Mouse (Mus musculus) heart, adult 9 months (tissue): ENCODE measurements around the gene Trdmt1.
"Not testable (repeated sequence)": the region's sequence is repeated elsewhere in the genome, so short reads cannot be mapped to it uniquely, and the experiment has no call there.

Experiments used
- DNase-seq, 2 experiments: peaks; one replicate each; pipeline ENCODE4 v3.0.0; 2022; ENCODE audit warnings: low spot score in 2 of 2

Gene Trdmt1

DNA sequence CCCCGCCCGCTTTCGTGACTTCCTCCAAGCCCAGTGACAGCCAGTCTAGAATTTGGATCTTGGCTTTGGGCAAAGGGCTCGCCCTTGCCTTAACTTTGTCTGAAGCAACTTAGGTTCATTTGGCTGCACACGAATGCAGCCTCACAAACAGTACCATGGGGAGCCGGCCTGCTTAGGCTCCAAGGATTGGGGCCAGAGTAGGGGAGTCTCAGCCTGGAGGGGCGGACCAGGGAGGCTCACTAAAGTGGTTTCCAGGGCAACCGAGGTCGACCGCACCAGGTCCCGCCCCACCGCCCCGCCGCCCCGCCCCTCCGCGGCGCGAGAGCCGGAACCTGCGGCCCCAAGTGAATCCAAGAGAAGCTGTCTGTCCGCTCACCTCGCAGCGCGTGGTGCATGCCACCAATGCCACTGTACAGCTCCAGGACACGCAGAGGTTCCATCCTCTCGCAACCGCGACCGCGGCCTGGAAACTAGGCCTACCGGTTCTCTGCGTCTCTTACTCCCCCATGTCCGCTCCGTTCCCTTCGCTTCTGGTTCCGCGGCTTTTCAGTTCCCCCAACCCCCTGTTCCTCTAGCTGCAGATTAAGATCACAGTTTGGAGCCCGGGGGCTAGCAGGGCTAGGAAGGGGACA is at the start of gene Trdmt1:
Gene Trdmt1, minus strand, starts transcription at position 476 of the 632 bp plus-strand sequence.
- peak; percentile 86 to 90 for DNase-seq

GRCm38 (mm10) chr2:13593328-13593727 is 48.9 kb upstream of the Trdmt1 start:
- DNase-seq, result no peak

DNA sequence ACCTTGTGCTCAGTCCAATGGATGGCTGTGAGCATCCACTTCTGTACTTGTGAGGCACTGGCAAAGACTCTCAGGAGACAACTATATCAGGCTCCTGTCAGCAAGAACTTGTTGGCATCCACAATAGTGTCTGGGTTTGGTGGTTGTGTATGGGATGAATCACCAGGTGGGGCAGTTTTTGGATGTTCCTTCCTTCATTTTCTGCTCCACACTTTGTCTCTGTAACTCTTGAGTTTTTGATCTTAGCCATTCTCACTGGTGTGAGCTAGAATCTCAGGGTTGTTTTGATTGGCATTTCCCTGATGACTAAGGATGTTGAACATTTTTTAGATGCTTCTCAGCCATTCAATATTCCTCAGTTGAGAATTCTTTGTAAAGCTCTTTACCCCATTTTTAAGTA is 39.3 kb upstream of the Trdmt1 start:
- not testable (repeated sequence) for DNase-seq

- no peak for DNase-seq
These were observed 37.7 kb upstream of the Trdmt1 start for GRCm38 (mm10) chr2:13582184-13582583.

- no peak for DNase-seq
These were observed 35.5 kb upstream of the Trdmt1 start for GRCm38 (mm10) chr2:13579991-13580390.

DNA sequence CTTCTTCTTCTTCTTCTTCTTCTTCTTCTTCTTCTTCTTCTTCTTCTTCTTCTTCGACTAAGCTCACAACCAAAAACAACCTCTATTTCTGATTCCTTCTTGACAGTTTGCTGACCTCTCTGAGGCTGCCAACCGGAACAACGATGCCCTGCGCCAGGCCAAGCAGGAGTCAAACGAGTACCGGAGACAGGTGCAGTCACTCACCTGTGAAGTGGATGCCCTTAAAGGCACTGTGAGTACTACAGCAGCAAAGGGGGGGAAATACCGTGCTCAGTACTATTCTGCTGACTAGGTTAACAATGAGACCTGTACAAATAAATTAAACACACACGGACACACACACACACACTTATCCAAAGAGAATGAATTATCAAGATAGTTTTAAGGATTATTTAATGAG is 34.8 kb upstream of the Trdmt1 start:
- no peak for DNase-seq

- DNase-seq, result peak; percentile 26 to 30
These were observed 34.1 kb upstream of the Trdmt1 start for GRCm38 (mm10) chr2:13578473-13579152.

- DNase-seq, result no peak
These were observed 32.9 kb upstream of the Trdmt1 start for GRCm38 (mm10) chr2:13577399-13577798.

DNA sequence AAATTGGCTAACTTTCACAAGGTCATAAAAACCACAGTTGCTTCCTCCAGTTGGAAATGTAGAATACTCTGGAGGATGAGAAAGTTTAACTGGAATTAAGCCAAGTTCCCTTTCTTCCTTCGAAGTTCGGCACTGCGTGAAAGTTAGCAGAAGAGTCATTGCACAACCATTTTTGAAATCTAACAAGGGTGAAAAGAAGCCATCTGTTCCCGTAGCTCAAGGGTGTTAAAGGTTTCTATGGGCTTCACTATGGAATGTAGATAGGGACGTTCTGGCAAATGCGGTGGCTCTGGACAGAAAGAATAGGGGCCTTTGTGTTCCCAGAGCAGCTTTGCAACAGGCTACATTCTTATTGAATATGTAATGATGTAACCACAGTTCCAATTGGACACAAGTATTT is 31.5 kb upstream of the Trdmt1 start:
- peak in 1 of 2 experiments; percentile 30 for DNase-seq

DNA sequence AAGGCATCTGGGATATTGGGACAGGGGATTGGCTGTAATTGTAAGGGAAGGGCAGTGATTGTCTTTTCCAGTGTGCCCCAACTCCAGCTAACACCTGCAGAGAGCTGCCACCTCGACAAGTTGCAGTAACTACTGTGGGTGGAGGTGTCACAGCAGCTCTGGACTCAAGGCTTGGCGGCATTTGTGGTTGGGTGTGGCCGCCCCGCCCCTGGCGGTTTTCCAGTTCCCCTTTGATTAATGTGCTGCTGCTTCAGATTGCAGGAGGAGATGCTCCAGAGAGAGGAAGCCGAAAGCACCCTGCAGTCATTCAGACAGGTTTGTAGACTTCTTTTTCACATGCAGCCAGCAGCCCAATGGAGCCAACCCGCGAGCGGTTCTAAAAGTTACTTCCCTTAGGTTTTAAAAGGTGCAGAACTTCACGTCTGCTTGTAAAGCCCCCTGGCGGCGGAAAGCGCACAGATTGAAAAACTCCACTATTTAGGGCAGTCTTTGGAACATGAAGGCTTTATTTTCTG is 30.9 kb upstream of the Trdmt1 start:
- peak; percentile 70 to 85 for DNase-seq

- peak; percentile 54 to 62 for DNase-seq
These were observed 30.3 kb upstream of the Trdmt1 start for GRCm38 (mm10) chr2:13574801-13575150.

DNA sequence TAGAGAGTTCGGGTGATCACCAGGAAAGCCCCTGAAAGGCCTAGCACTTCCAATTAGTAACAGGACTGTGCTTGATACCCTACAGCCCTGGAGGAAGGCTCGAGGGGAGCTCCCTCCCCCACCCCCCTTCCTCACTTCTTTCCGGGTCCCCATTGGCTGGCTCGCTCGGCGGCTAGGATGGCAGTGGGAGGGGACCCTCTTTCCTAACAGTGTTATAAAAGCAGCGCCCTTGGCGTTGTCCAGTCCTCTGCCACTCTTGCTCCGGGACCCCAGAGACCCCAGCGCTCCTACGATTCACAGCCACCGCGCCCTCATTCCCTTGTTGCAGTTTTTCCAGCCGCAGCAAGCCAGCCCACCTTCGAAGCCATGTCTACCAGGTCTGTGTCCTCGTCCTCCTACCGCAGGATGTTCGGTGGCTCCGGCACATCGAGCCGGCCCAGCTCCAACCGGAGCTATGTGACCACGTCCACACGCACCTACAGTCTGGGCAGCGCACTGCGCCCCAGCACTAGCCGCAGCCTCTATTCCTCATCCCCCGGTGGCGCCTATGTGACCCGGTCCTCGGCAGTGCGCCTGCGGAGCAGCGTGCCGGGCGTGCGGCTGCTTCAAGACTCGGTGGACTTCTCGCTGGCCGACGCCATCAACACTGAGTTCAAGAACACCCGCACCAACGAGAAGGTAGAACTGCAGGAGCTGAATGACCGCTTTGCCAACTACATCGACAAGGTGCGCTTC is 29.8 kb upstream of the Trdmt1 start:
- peak; percentile 89 to 93 for DNase-seq

- peak; percentile 92 to 93 for DNase-seq
These were observed 29.1 kb upstream of the Trdmt1 start, which contains the start of gene Vim for GRCm38 (mm10) chr2:13573408-13574065. Vim (plus strand) TSS chr2:13573927.

GRCm38 (mm10) chr2:13572647-13573407 is 28.4 kb upstream of the Trdmt1 start:
- no peak for DNase-seq

- DNase-seq, result peak in 1 of 2 experiments; percentile 17
These were observed 27.7 kb upstream of the Trdmt1 start for GRCm38 (mm10) chr2:13572101-13572553.

DNA sequence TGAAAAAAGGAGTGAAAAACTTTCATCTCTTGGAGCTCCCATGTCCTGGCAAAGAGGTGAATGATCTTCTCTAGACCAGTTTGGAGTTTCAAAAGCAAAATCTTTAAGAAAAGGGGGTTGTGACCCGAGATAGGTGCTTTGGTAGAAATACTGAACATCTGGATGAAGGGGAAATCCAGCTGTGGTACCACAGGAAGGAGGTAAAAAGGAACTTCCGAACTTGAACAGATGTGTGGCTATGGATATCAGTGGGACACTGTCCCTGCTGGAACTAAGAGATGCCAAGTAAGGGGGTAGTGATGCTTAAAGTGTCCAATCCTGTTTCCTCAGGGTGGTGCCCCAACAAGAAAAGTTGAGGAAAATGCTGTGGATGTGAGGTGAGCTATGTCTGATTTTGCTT is 25.7 kb upstream of the Trdmt1 start:
- DNase-seq, result no peak

DNA sequence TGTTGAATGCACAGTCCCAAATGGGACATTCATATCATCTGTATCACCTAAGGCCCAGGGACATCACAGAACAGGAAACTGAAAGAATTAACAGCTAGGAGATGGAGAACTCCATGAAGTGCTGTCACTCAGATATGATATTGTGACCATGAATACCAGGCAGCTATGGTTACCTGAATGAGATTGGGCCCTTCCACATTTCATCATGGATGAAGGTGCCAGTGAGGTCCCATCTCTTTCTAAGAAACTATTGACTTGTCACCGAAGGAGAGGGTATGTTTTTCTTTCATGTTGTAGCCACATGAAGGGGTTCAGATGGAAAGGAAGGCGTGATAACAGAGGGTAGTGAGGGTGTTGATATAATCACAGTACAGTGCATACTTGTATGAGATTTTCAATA is 15.9 kb upstream of the Trdmt1 start:
- no peak for DNase-seq

DNA sequence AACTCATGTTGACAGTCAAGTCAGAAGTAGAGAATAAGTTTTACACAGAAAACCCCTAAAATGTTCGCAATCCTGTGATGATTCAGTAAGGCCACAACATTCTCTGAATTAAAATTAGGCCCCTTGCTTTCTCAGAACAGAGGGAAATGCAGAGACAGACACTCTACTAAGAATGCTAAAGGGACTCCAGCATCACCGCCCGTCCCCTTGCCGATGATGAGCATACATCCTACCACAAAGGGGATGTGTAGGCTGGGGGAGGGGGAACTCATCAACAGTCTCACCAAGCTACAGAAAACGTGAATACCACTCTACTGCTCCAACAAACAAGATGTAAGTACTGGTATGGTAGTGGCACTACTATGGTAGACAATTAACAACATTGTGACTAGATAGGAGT is 15.3 kb upstream of the Trdmt1 start:
- no peak for DNase-seq

DNA sequence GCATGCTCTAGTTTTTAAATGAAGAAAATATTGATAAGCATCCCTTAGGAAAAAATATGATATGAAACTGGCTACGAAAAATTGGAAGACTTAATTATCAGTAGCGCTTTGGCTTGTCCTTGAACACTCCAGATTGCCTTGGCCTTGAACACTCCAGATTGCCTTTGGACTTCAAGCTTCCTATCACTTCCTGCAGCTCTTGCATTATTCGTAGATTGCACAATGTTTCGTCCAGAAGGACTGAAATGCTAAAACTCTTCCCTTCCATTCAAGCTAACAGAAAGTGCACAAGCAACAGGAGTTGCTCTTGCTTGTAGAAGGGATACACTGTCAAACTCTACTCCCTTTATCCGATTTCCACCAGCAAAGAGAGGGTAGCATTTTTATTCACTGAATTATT is 14.8 kb upstream of the Trdmt1 start:
- DNase-seq, result peak; percentile 31 to 33

GRCm38 (mm10) chr2:13558607-13559262 is 14.3 kb upstream of the Trdmt1 start:
- peak; percentile 75 to 80 for DNase-seq
